Mouse (Mus musculus) hindbrain, embryonic 10.5 days (tissue): ENCODE data around the gene Bend4. TPM values are rescaled to one million over a fixed set of nuclear protein-coding genes. Genes with fewer than 3 reads are reported as not detected.

ENCODE experiments used
- DNase-seq: peaks from one replicate; pipeline ENCODE4 v3.0.0-alpha.2; 2017; ENCODE audit warnings: low spot score
- H3K27ac ChIP-seq: fragments of 300-500 bp; sonication (generic); 2 replicates; pipeline ENCODE4 v1.5.1; 2016; ENCODE audit warnings: mild to moderate bottlenecking, moderate library complexity
- H3K27me3 ChIP-seq: fragments of 300-500 bp; sonication (generic); 2 replicates; pipeline ENCODE4 v1.6.1; 2016; ENCODE audit warnings: mild to moderate bottlenecking; ENCODE audit not compliant: poor library complexity, insufficient read depth, severe bottlenecking
- H3K36me3 ChIP-seq: fragments of 300-500 bp; sonication (generic); 2 replicates; pipeline ENCODE4 v1.6.1; 2016; ENCODE audit warnings: mild to moderate bottlenecking, moderate library complexity
- H3K4me1 ChIP-seq: fragments of 300-500 bp; sonication (generic); replicated peaks from 2 replicates; pipeline ENCODE4 v1.6.1; 2016; ENCODE audit warnings: mild to moderate bottlenecking
- H3K4me3 ChIP-seq: fragments of 300-500 bp; sonication (generic); 2 replicates; pipeline ENCODE4 v1.5.1; 2016; ENCODE audit warnings: mild to moderate bottlenecking, moderate library complexity
- H3K9me3 ChIP-seq: fragments of 300-500 bp; sonication (generic); 2 replicates; pipeline ENCODE4 v1.6.1; 2016; ENCODE audit warnings: mild to moderate bottlenecking, moderate library complexity
- WGBS: fragments of 180-500 bp; shearing (Covaris S2); methylation state at CpG from one replicate; pipeline ENCODE4 v1.1.7; 2016; 5-methylcytosine and 5-hydroxymethylcytosine counted together
- polyA plus RNA-seq: library from polyadenylated mRNA; unstranded; fragments of >200 nt; fragmentation: Nextera tagmentation; extraction: Ambion mirVana; gene quantifications from 2 replicates; pipeline ENCODE4 v1.2.1, GENCODE M21; 2016

The Bend4 gene
- polyA plus RNA-seq, 1 experiment from 2014 or later = 8.7 TPM

DNA sequence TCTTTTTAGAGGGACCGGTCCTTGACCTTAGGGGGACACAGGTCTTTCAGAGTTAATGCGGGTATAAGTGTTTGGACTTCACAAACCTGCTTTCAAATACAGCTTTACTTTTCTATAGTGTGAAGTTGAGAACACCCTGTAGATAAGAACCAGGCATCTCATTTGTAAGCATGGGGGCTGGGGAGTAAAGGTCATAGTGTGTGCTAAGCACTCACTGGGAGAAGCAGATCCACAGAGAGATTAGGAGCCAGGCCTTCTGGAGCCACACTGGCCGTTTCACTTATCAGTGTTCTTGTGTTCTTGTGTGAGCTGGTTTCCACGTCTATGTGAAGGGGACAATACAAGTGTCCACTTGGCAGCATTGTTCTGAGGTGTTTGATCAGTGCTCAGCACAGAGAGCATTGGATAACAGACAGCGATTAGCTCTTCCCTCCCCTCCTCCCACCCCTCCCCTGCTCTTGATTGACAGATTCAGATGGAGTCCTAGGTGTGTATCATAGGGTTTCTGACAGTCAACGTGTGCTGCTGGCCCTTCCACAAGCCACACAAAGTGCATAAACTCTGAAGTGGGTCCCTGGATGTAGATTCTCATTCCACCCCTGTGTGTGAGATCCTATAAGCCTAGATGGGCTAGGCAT, 14.8 kb upstream of the Bend4 start:
- DNase-seq = no peak
- H3K9me3 ChIP-seq = no peaks in the 10 kb centered on the region
- no peak overlapping the region for H3K27ac ChIP-seq
- H3K4me3 ChIP-seq = no peak overlapping the region
- no peaks in the 10 kb centered on the region for H3K27me3 ChIP-seq
- H3K4me1 ChIP-seq = peaks cover 16% of the 10 kb centered on the region
- 51% methylated on average over 6 of the region's 6 CpGs for WGBS
- no peaks in the 10 kb centered on the region for H3K36me3 ChIP-seq

DNA sequence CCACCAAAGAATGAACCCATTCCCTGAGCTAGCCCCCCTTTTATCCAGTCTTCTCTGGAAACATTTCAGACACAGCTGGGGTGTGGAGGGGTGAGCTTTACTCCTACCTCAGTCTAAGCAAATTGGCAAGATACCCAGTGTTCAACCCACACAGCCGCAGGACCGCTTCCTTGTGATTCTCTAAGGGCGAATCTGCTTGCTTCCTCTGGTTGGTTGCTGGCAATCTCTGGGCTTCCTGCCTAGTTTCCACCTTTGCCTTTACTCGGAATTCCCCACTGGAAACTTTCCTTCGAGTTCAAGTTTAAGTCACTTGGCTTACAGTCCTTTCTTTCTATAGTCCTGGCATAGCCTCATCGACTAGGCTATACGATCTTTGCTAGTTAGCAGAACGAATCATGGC, 12.5 kb upstream of the Bend4 start:
- WGBS = 90% methylated on average over 8 of the region's 8 CpGs
- H3K27me3 ChIP-seq = no peaks in the 10 kb centered on the region
- DNase-seq = no peak
- peaks cover 19% of the 10 kb centered on the region for H3K4me1 ChIP-seq
- H3K36me3 ChIP-seq = no peaks in the 10 kb centered on the region
- no peak overlapping the region for H3K4me3 ChIP-seq
- no peak overlapping the region for H3K27ac ChIP-seq
- H3K9me3 ChIP-seq = no peaks in the 10 kb centered on the region

DNA sequence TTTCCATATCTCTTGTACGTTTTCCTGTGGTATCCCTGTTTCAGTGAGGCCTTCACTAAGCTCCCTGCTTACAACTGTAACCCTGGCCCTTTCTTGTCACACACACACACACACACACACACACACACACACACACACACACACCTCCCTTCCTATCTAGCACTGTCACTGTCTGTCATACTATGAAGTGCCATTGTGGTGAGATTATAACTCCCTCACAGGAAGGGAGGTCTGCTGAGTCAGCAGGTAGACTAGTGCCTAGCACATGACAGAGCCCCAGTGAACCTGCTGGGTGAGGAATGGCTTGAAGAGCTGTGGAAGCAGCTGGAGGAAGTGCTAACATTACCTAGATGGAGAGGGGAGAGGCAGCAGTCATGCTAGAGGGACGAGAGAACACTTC, 9.3 kb upstream of the Bend4 start:
- Histone ChIP-seq H3K36me3 (no peaks in the 10 kb centered on the region), H3K27me3 (no peaks in the 10 kb centered on the region), H3K4me1 (0 out of 2 replicates have a peak, but pooled peaks cover 3% of the 10 kb centered on the region), H3K4me3 (no peak overlapping the region), H3K9me3 (no peaks in the 10 kb centered on the region), H3K27ac (no peak overlapping the region)
- DNase-seq = no peak
- 42% methylated on average over 2 of the region's 2 CpGs for WGBS

DNA sequence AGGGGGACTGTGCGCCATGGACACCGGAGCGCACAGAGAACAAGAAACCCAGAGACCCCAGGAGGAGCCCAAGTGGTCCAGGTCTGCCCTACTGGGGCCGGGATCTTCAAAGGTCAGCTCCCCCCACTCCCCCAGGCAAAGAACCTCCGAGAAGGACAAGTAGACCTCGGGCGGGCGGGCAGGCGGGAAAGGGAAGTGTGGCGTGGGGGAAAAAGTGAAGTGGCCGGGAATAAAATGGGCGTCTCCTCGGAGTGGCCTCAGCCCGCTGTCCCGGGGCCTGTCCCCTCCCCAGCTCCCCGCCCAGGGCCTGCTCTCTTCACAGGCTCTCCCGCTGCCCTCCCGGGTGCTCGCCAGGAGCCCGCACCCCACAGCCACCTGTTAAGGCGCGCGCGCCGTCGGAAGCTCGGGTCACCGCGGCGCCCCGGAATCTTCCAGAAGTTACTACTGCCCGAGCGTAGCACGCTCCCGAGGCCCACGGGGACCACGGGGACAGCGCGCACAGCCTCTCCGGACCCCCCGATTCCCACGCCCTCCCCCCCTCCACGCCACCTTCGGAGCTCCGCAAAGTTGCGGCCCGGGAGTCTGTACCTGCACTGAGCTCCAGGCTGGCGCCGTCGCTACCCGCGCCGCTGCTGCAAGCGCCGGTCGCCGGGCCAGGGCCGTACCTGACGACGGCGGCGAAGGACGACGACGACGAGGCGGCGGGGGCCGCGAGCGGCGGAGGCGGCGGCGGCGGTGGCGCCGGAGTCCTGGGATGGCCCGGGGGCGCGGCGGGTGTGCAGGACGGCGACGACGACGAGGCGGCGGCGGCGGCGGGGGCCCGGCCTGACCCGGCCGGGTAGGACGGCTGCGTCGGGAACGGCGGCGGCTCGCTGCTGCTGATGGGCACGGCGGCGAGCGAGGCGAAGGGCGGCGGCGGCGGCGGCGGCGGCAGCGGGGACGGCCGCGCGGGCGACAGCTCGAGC, 1.4 kb downstream of the Bend4 start:
- Histone ChIP-seq H3K36me3 (no peaks in the 10 kb centered on the region), H3K9me3 (no peaks in the 10 kb centered on the region), H3K27ac (peak overlapping the region; percentile 87), H3K4me3 (peak overlapping the region; percentile 74), H3K27me3 (peaks cover 24% of the 10 kb centered on the region), H3K4me1 (peaks cover 29% of the 10 kb centered on the region)
- peak; percentile 51 for DNase-seq
- 2% methylated on average over 114 of the region's 121 CpGs for WGBS

DNA sequence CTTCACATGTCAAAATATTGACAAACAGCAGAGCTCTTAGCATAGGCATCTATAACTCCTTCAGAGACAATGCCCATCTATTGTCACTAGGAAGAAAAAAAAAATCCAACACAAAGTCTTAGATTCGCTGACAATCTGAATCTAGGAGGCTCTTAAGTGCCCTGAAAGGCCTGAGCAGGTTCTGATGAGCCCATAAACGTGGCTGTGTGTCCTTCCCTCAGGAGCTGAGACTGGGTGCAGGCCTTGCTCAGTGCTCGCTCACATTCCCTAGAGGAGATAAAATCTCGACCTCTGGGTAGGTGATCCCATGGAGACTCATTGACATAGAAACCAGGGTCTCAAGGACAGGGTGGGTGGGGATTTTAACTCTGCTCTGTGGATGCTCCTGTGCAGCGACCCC, 2.1 kb downstream of the Bend4 start:
- Histone ChIP-seq H3K4me3 (peak overlapping the region; percentile 74), H3K36me3 (no peaks in the 10 kb centered on the region), H3K9me3 (no peaks in the 10 kb centered on the region), H3K27me3 (peaks cover 24% of the 10 kb centered on the region), H3K27ac (peak overlapping the region; percentile 87; the same call in 1 of the 2 replicates), H3K4me1 (peaks cover 34% of the 10 kb centered on the region)
- 22% methylated on average over 5 of the region's 5 CpGs for WGBS
- DNase-seq = no peak

DNA sequence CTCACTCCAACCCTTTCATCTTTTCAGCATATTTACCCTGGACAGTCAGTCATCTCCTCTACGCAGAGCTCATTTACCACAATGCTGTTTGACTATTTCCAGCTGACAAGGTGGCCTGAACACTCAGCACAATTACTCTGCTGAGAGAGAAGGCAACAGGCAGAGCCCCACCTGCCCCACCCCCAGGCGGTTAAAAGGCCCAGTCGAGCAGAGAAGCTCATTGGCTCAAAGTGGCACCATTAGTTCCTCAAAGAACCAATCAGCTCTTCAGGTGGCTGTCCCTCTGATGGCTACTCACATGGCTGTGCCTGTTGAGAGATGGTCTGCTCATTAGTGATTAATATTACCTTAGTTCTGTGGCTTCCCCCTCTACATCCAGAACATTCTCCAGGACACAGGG, 3.5 kb downstream of the Bend4 start:
- H3K4me1 ChIP-seq = peaks cover 34% of the 10 kb centered on the region
- H3K27ac ChIP-seq = no peak overlapping the region
- peaks cover 24% of the 10 kb centered on the region for H3K27me3 ChIP-seq
- DNase-seq = no peak
- H3K9me3 ChIP-seq = no peaks in the 10 kb centered on the region
- H3K36me3 ChIP-seq = no peaks in the 10 kb centered on the region
- WGBS = 68% methylated on average over 3 of the region's 3 CpGs
- no peak overlapping the region for H3K4me3 ChIP-seq

DNA sequence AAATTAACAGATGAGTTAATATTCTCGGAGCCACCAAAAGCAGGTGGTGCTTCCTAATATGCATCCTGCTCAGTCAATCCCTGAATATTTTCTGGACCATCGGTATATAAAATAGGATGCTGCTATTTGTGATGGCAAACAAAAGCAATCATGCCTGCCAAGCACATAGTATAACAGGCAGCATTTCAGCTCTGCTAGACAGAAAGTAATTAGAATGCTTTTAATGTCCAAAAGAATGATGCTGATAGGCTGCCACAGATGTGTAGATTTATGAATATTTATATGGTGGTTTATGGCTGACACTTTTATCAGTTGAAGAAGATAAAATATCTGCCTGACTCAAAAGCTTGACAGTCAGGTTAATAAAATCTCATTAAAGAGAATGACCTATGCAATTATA, 4.1 kb downstream of the Bend4 start:
- Histone ChIP-seq H3K4me3 (no peak overlapping the region), H3K4me1 (peaks cover 34% of the 10 kb centered on the region), H3K27me3 (peaks cover 19% of the 10 kb centered on the region), H3K36me3 (no peaks in the 10 kb centered on the region), H3K27ac (no peak overlapping the region), H3K9me3 (no peaks in the 10 kb centered on the region)
- WGBS = 90% methylated on average over 2 of the region's 2 CpGs
- DNase-seq = no peak

DNA sequence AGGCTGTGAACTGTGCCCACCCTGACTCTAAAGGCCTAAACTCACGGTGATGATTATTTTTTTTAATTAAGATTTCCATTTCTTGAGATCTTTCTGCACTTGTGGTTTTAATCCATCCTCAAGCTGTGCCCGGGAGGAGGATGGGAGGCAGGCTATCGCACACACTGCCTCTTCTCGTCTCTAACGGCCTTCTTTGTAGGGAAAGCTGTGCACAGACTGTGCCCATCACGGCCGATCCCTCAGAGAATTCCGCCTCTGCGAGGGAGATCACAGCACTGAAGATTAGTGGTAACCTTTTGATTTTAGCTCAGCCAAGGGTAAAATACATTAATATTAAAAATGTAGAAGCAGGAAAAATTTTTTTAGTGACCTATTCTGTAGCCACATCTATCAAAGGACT, 4.8 kb downstream of the Bend4 start:
- Histone ChIP-seq H3K4me1 (peaks cover 36% of the 10 kb centered on the region), H3K27me3 (peaks cover 15% of the 10 kb centered on the region), H3K36me3 (no peaks in the 10 kb centered on the region), H3K27ac (no peak overlapping the region), H3K9me3 (no peaks in the 10 kb centered on the region), H3K4me3 (no peak overlapping the region)
- 76% methylated on average over 9 of the region's 9 CpGs for WGBS
- DNase-seq = no peak

DNA sequence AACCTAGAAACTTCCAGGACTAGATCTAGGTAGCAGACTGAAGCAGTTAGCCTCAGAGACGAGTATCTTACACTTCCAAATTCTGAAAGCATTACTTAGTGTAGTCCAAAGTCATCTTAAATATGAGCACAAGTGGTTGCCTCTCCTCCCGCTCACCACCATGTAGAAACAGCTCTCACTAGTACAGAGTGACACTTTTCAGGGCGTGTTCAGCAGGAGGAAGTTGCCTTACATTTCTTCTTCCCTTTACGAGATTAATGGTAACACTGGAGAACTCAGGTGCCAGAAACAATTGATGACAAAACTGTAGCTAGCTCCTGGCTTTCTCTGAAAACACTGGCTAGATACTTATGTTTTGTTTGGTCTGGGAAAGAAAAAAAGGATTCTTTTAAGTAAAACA, 8.7 kb downstream of the Bend4 start:
- H3K27me3 ChIP-seq = no peaks in the 10 kb centered on the region
- no peaks in the 10 kb centered on the region for H3K9me3 ChIP-seq
- 83% methylated on average over 4 of the region's 4 CpGs for WGBS
- H3K4me1 ChIP-seq = peaks cover 21% of the 10 kb centered on the region
- H3K36me3 ChIP-seq = peaks cover 34% of the 10 kb centered on the region
- DNase-seq = no peak
- no peak overlapping the region for H3K27ac ChIP-seq
- no peak overlapping the region for H3K4me3 ChIP-seq

DNA sequence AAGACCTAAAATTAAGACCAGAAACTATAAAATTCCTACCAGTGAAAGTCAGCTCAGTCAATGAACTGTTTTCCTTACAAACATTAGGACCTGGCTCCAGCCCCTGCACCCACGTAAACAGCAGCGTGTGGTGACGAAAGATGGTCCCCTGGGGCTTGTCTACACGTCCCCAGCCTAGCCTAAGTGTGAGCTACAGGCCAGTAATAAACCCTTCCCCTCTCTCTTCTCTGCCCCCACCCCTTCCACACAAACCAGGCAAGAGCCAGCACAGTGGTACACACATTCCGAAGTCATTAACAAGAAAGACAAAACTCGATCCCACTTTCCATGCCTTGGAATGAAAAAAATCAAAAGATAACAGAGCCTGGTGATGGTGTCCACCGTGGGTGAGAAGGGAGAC, 16.6 kb downstream of the Bend4 start:
- Histone ChIP-seq H3K9me3 (no peaks in the 10 kb centered on the region), H3K4me1 (no peaks in the 10 kb centered on the region), H3K4me3 (no peak overlapping the region), H3K27me3 (no peaks in the 10 kb centered on the region), H3K27ac (no peak overlapping the region), H3K36me3 (peaks cover 47% of the 10 kb centered on the region)
- 73% methylated on average over 7 of the region's 7 CpGs for WGBS
- no peak for DNase-seq

DNA sequence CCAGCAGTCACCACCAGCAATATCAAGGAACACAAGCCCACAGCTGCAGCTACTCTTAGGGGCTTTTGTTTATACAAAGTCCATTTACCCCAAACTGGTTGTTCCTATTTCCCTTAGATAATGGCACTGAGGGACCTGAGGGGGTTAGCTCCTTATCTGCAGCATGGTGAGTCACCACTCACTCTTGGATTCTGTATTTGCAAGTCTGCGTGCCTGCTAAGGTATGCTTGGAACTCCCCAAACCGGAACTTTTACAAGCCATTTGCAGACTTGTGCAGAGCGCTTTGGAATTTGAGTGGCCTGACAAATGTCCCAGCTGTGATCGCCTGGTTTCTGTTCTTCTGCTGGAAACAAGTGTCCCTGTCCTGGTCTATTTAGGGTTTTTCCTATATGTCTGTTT, 17.7 kb downstream of the Bend4 start:
- 87% methylated on average over 4 of the region's 4 CpGs for WGBS
- Histone ChIP-seq H3K4me1 (no peaks in the 10 kb centered on the region), H3K27me3 (no peaks in the 10 kb centered on the region), H3K9me3 (no peaks in the 10 kb centered on the region), H3K36me3 (peaks cover 36% of the 10 kb centered on the region), H3K27ac (no peak overlapping the region), H3K4me3 (no peak overlapping the region)
- DNase-seq = no peak

DNA sequence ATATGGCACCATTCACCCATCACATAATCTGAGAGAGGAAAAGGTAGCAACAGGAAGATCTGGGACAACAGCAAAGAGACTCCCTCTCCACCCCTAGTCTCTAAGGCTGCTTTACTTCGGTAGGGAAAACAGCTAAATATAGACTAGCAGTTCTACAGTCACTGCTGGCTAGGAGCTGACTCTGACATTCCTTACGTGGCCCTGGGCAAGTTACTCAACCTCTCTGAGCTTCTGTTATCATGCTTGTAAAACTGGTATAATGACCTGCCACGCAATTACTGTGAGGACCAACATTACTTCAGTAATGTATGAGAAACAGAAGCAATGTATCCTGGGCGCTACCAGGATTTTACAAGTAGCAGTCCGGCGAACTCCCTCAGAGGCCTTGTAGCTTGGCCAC, 19.7 kb downstream of the Bend4 start:
- no peak overlapping the region for H3K4me3 ChIP-seq
- peaks cover 40% of the 10 kb centered on the region for H3K36me3 ChIP-seq
- H3K9me3 ChIP-seq = no peaks in the 10 kb centered on the region
- H3K27me3 ChIP-seq = no peaks in the 10 kb centered on the region
- no peaks in the 10 kb centered on the region for H3K4me1 ChIP-seq
- H3K27ac ChIP-seq = no peak overlapping the region
- 93% methylated on average over 6 of the region's 6 CpGs for WGBS
- DNase-seq = no peak

DNA sequence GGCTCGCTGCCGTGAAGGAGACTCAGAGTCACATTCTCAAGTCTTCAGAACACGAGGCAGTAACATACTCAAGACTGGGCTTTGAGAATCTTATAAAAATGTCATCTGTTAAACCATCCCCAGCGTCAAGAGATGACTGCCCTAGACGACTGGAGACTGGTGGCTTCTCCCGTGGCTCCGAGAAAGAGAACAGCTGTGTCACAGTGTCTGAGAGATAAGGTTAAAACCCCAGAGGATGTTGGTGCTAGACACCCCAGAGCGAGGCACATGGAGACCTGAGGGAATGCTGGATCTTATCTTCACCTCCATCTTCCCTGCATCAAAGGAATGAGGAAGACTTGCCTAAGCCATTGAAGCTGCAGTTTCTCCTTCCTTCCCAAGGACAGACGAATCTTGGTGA, 23.2 kb downstream of the Bend4 start:
- Histone ChIP-seq H3K4me1 (no peaks in the 10 kb centered on the region), H3K27me3 (no peaks in the 10 kb centered on the region), H3K4me3 (no peak overlapping the region), H3K9me3 (no peaks in the 10 kb centered on the region), H3K27ac (no peak overlapping the region), H3K36me3 (peaks cover 37% of the 10 kb centered on the region)
- WGBS = 89% methylated on average over 9 of the region's 9 CpGs
- no peak for DNase-seq
